Comparison of ENCODE assay signal across 15 mouse cellular contexts in the genomic region with DNA sequence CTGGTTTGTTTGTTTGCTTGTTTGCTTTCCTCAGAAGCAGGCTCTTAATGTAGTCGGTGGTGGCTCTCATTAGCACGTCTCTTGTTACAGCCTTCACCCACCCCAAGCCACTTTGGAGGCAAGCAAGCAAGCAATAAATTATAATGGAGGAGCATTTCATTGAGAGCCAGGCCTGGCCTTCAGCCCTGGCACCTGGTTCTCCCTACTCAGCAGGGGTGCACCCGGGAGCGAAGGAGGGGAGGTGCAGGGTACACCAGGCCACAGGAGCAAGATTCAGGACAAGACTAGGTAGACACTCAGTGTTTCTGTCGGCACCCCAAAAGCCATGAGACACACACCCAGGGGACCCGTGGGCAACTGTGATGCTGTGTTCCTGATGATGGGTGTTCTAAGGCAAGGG.
DNase-seq lines count a peak whose midpoint lies in the region; ATAC-seq and TF ChIP-seq lines count a peak whose summit lies in the region.
"Had no signal": no experiment of that assay in that cellular context is flagged by ENCODE, and none has a peak within 500 bp of the region (broad histone marks: within the 10 kb centered on the region; RNA-seq: fewer than 3 reads in every experiment).

No protein-coding gene starts in this region.

- TF ChIP-seq CTCF in brain, embryonic 14.5 days (IDR thresholded peaks at IDR 0.05; ENCODE audit: borderline replicate concordance, extremely low read depth, insufficient read depth, insufficient read length), result no peak
- no peak for TF ChIP-seq CTCF in forebrain, postnatal 0 days (IDR thresholded peaks at IDR 0.05; ENCODE audit: low read depth)

- H3K27ac ChIP-seq in forebrain, embryonic 12.5 days, result peak overlapping the region; percentile 97; the same call in 1 of the 2 replicates
- H3K27ac ChIP-seq in forebrain, embryonic 16.5 days (ENCODE audit: low read length), result no peak overlapping the region; the same call in 1 of the 2 replicates
- peak overlapping the region; percentile 88; the same call in 1 of the 2 replicates for H3K27ac ChIP-seq in hindbrain, embryonic 15.5 days (replicated peaks)
- no peak overlapping the region for H3K27ac ChIP-seq in hindbrain, embryonic 11.5 days (ENCODE audit: low read depth, low read length)
- 0 out of 2 replicates have a peak overlapping the region, but pooled peaks have one; percentile 41 for H3K27ac ChIP-seq in forebrain, postnatal 0 days (ENCODE audit: low read depth, low read length)
- H3K27ac ChIP-seq: limb, embryonic 13.5 days; liver, embryonic 15.5 days had no signal

- no peak for DNase-seq in hindbrain, embryonic 11.5 days (ENCODE audit: low spot score)
- DNase-seq in brain, embryonic 14.5 days (ENCODE audit: low read depth), result peak; percentile 52
- DNase-seq in forebrain, postnatal 0 days, result no peak
- no peak for DNase-seq in right cerebral cortex, postnatal 10 days (ENCODE audit: low spot score in 2 of 2)
- DNase-seq: adrenal gland, adult 8-10 months; heart, postnatal 4 days; kidney, adult 2 months; lung, postnatal 14 days; thymus, postnatal 14 days had no signal

- no peak for ATAC-seq in forebrain, embryonic 12.5 days (ENCODE audit: low FRiP score)
- no peak for ATAC-seq in forebrain, embryonic 16.5 days
- ATAC-seq in hindbrain, embryonic 15.5 days (ENCODE audit: low FRiP score, low read depth), result no peak
- no peak for ATAC-seq in hindbrain, embryonic 11.5 days (ENCODE audit: low FRiP score)
- no peak for ATAC-seq in forebrain, postnatal 0 days

- H3K4me3 ChIP-seq in forebrain, embryonic 12.5 days (replicated peaks), result no peak overlapping the region
- H3K4me3 ChIP-seq in forebrain, embryonic 16.5 days (replicated peaks; ENCODE audit: low read length), result no peak overlapping the region
- no peak overlapping the region for H3K4me3 ChIP-seq in hindbrain, embryonic 15.5 days
- no peak overlapping the region for H3K4me3 ChIP-seq in hindbrain, embryonic 11.5 days (ENCODE audit: low read depth, low read length)
- no peak overlapping the region for H3K4me3 ChIP-seq in forebrain, postnatal 0 days (ENCODE audit: low read depth, low read length)
- H3K4me3 ChIP-seq: limb, embryonic 13.5 days; liver, embryonic 15.5 days had no signal

- no peak for TF ChIP-seq POLR2A in brain, embryonic 14.5 days (IDR thresholded peaks at IDR 0.05; ENCODE audit: borderline replicate concordance, extremely low read depth, insufficient read depth, insufficient read length, poor library complexity, severe bottlenecking)

- WGBS in forebrain, embryonic 12.5 days, result 74% methylated on average over 6 of the region's 6 CpGs
- WGBS in forebrain, embryonic 16.5 days, result 50% methylated on average over 6 of the region's 6 CpGs
- 66% methylated on average over 6 of the region's 6 CpGs for WGBS in hindbrain, embryonic 15.5 days
- WGBS in hindbrain, embryonic 11.5 days, result 74% methylated on average over 6 of the region's 6 CpGs
- WGBS in forebrain, postnatal 0 days, result 46% methylated on average over 6 of the region's 6 CpGs

- H3K9ac ChIP-seq in forebrain, embryonic 12.5 days, result 0 out of 2 replicates have a peak overlapping the region, but pooled peaks have one; percentile 21
- H3K9ac ChIP-seq in forebrain, embryonic 16.5 days (replicated peaks; ENCODE audit: low read depth, low read length), result no peak overlapping the region
- H3K9ac ChIP-seq in hindbrain, embryonic 15.5 days, result no peak overlapping the region
- no peak overlapping the region for H3K9ac ChIP-seq in hindbrain, embryonic 11.5 days (ENCODE audit: low read depth, low read length)
- no peak overlapping the region for H3K9ac ChIP-seq in forebrain, postnatal 0 days
- H3K9ac ChIP-seq: limb, embryonic 13.5 days; liver, embryonic 15.5 days had no signal

- H3K9me3 ChIP-seq in forebrain, embryonic 12.5 days, result no peaks in the 10 kb centered on the region
- H3K9me3 ChIP-seq in forebrain, embryonic 16.5 days (ENCODE audit: control insufficient read depth, low read length), result no peaks in the 10 kb centered on the region
- H3K9me3 ChIP-seq in hindbrain, embryonic 15.5 days, result no peaks in the 10 kb centered on the region
- no peaks in the 10 kb centered on the region for H3K9me3 ChIP-seq in hindbrain, embryonic 11.5 days (ENCODE audit: control insufficient read depth, low read length)
- H3K9me3 ChIP-seq in forebrain, postnatal 0 days (ENCODE audit: low read length), result no peaks in the 10 kb centered on the region
- H3K9me3 ChIP-seq: limb, embryonic 13.5 days; liver, embryonic 15.5 days had no signal

- peaks cover 14% of the 10 kb centered on the region for H3K36me3 ChIP-seq in forebrain, embryonic 12.5 days (replicated peaks)
- H3K36me3 ChIP-seq in forebrain, embryonic 16.5 days (ENCODE audit: control insufficient read depth, insufficient read depth), result no peaks in the 10 kb centered on the region
- no peaks in the 10 kb centered on the region for H3K36me3 ChIP-seq in hindbrain, embryonic 15.5 days
- no peaks in the 10 kb centered on the region for H3K36me3 ChIP-seq in hindbrain, embryonic 11.5 days (ENCODE audit: control insufficient read depth, insufficient read depth, low read length)
- H3K36me3 ChIP-seq in forebrain, postnatal 0 days (ENCODE audit: insufficient read depth), result no peaks in the 10 kb centered on the region
- H3K36me3 ChIP-seq: liver, embryonic 15.5 days had no signal

- H3K4me1 ChIP-seq in forebrain, embryonic 12.5 days, result peaks cover 78% of the 10 kb centered on the region
- H3K4me1 ChIP-seq in forebrain, embryonic 16.5 days (replicated peaks; ENCODE audit: control insufficient read depth, insufficient read depth, low read length), result peaks cover 67% of the 10 kb centered on the region
- H3K4me1 ChIP-seq in hindbrain, embryonic 15.5 days (replicated peaks), result peaks cover 75% of the 10 kb centered on the region
- peaks cover 13% of the 10 kb centered on the region for H3K4me1 ChIP-seq in hindbrain, embryonic 11.5 days (replicated peaks; ENCODE audit: control insufficient read depth, insufficient read depth, low read length)
- peaks cover 26% of the 10 kb centered on the region for H3K4me1 ChIP-seq in forebrain, postnatal 0 days (ENCODE audit: insufficient read depth)

- no peak overlapping the region for H3K4me2 ChIP-seq in forebrain, embryonic 12.5 days
- H3K4me2 ChIP-seq in forebrain, embryonic 16.5 days (ENCODE audit: low read length), result no peak overlapping the region
- H3K4me2 ChIP-seq in hindbrain, embryonic 15.5 days, result 0 out of 2 replicates have a peak overlapping the region, but pooled peaks have one; percentile 9
- H3K4me2 ChIP-seq in hindbrain, embryonic 11.5 days (replicated peaks; ENCODE audit: low read depth, low read length), result no peak overlapping the region
- H3K4me2 ChIP-seq in forebrain, postnatal 0 days (ENCODE audit: low read depth), result no peak overlapping the region
- H3K4me2 ChIP-seq: heart, embryonic 11.5 days; limb, embryonic 13.5 days; liver, embryonic 15.5 days had no signal

- no peaks in the 10 kb centered on the region for H3K27me3 ChIP-seq in forebrain, embryonic 12.5 days
- H3K27me3 ChIP-seq in forebrain, embryonic 16.5 days (replicated peaks; ENCODE audit: control insufficient read depth, insufficient read depth, low read length), result no peaks in the 10 kb centered on the region
- no peaks in the 10 kb centered on the region for H3K27me3 ChIP-seq in hindbrain, embryonic 15.5 days
- no peaks in the 10 kb centered on the region for H3K27me3 ChIP-seq in hindbrain, embryonic 11.5 days (ENCODE audit: control insufficient read depth, insufficient read depth, low read length)
- H3K27me3 ChIP-seq in forebrain, postnatal 0 days (ENCODE audit: insufficient read depth, low read length), result no peaks in the 10 kb centered on the region
- H3K27me3 ChIP-seq: limb, embryonic 13.5 days had no signal

Comparison
In these comparisons a context has a peak if more than half of its experiments do, and no peak if none do; other contexts are left out.
1. H3K27ac ChIP-seq: peak in forebrain, embryonic 12.5 days (single experiment), hindbrain, embryonic 15.5 days (single experiment) and forebrain, postnatal 0 days (single experiment); none in forebrain, embryonic 16.5 days (single experiment) and hindbrain, embryonic 11.5 days (single experiment).